Mouse (Mus musculus) ES-Bruce4 (cell line): ENCODE measurements around the gene C77080. TPM values are rescaled to one million over a fixed set of nuclear protein-coding genes. Genes with fewer than 3 reads are reported as not detected.

Experiments used
- H3K27ac ChIP-seq: 2 replicates; pipeline ENCODE4 v1.5.1; 2012; ENCODE audit warnings: low read length, inconsistent platforms; ENCODE audit not compliant: insufficient read depth
- H3K27me3 ChIP-seq: 2 replicates; pipeline ENCODE4 v1.6.1; 2012; ENCODE audit warnings: mild to moderate bottlenecking, low read length, inconsistent platforms; ENCODE audit not compliant: control insufficient read depth, poor library complexity, insufficient read depth, severe bottlenecking
- H3K36me3 ChIP-seq: 2 replicates; pipeline ENCODE4 v1.6.1; 2012; ENCODE audit warnings: inconsistent platforms, mild to moderate bottlenecking, low read length, moderate library complexity; ENCODE audit not compliant: control insufficient read depth, poor library complexity, insufficient read depth, severe bottlenecking
- H3K4me1 ChIP-seq: one replicate; pipeline ENCODE4 v1.8.1; 2011; ENCODE audit warnings: low read length; ENCODE audit not compliant: control insufficient read depth, insufficient read depth
- H3K4me3 ChIP-seq: 2 replicates; pipeline ENCODE4 v1.5.1; 2011; ENCODE audit warnings: low read depth, mild to moderate bottlenecking, low read length
- H3K9ac ChIP-seq: 2 replicates; pipeline ENCODE4 v1.6.1; 2012; ENCODE audit warnings: low read depth, mild to moderate bottlenecking, inconsistent platforms; ENCODE audit not compliant: poor library complexity, severe bottlenecking
- H3K9me3 ChIP-seq: replicated peaks from 2 replicates; pipeline ENCODE4 v1.6.1; 2012; ENCODE audit warnings: mild to moderate bottlenecking, low read length, inconsistent platforms; ENCODE audit not compliant: control insufficient read depth, poor library complexity, insufficient read depth, severe bottlenecking
- CTCF ChIP-seq: IDR thresholded peaks from one replicate; pipeline ENCODE4 v1.8.1; 2011; ENCODE audit warnings: low read depth, low read length
- EP300 ChIP-seq: IDR thresholded peaks from 2 replicates; pipeline ENCODE4 v1.6.1; 2011; ENCODE audit warnings: low read depth, low read length; ENCODE audit not compliant: insufficient read depth
- POLR2A ChIP-seq: IDR thresholded peaks from one replicate; pipeline ENCODE4 v1.8.1; 2011; ENCODE audit warnings: low read length; ENCODE audit not compliant: insufficient read depth
- polyA plus RNA-seq: library from polyadenylated mRNA; stranded (reverse); fragments of >200 nt; gene quantifications from 2 replicates; pipeline ENCODE4 v1.2.4, GENCODE M21; 2011; ENCODE audit warnings: low read depth; ENCODE audit not compliant: missing spikeins, insufficient read depth, insufficient read length

The C77080 gene
- 50.2 and 55.1 TPM in 2 replicates for polyA plus RNA-seq

- Histone ChIP-seq H3K27me3 (no peaks in the 10 kb centered on the region), H3K36me3 (no peaks in the 10 kb centered on the region), H3K27ac (peak within 1 kb of the TSS; percentile 85), H3K9ac (peak within 1 kb of the TSS; percentile 19), H3K4me1 (peaks cover 11% of the 10 kb centered on the region), H3K4me3 (peak within 1 kb of the TSS; percentile 28), H3K9me3 (no peaks in the 10 kb centered on the region)
- TF ChIP-seq POLR2A, result no peak
- 0 out of 2 replicates have a peak, but pooled peaks have one; percentile 15 for TF ChIP-seq EP300
These were observed at the start of gene C77080 for GRCm38 (mm10) chr4:129261196-129261595. Gene C77080, minus strand, starts transcription at chr4:129261404.

- Histone ChIP-seq H3K4me3 (no peak overlapping the region), H3K36me3 (peaks cover 43% of the 10 kb centered on the region)
- TF ChIP-seq POLR2A, result no peak
- TF ChIP-seq EP300, result no peak
- no peak for TF ChIP-seq CTCF
These were observed 46.7 kb upstream of the C77080 start for GRCm38 (mm10) chr4:129307936-129308335.

GRCm38 (mm10) chr4:129304306-129304705 is 43.1 kb upstream of the C77080 start:
- Histone ChIP-seq H3K4me3 (no peak overlapping the region), H3K9me3 (no peaks in the 10 kb centered on the region), H3K27me3 (no peaks in the 10 kb centered on the region), H3K27ac (peak overlapping the region; percentile 28; the same call in 1 of the 2 replicates), H3K4me1 (no peaks in the 10 kb centered on the region), H3K9ac (no peak overlapping the region), H3K36me3 (peaks cover 19% of the 10 kb centered on the region)
- TF ChIP-seq EP300 (no peak), CTCF (no peak), POLR2A (no peak)

More at GRCm38 (mm10) chr4:129307936-129308335, 46.7 kb upstream of the C77080 start:
- H3K27ac ChIP-seq, result no peak overlapping the region
- no peak overlapping the region for H3K9ac ChIP-seq
- H3K9me3 ChIP-seq, result 0 out of 2 replicates have a peak, but pooled peaks cover 2% of the 10 kb centered on the region
- H3K27me3 ChIP-seq, result no peaks in the 10 kb centered on the region
- no peaks in the 10 kb centered on the region for H3K4me1 ChIP-seq

GRCm38 (mm10) chr4:129303816-129304215 is 42.6 kb upstream of the C77080 start:
- Histone ChIP-seq H3K27me3 (no peaks in the 10 kb centered on the region), H3K9ac (no peak overlapping the region), H3K9me3 (no peaks in the 10 kb centered on the region), H3K36me3 (peaks cover 14% of the 10 kb centered on the region), H3K27ac (no peak overlapping the region), H3K4me3 (no peak overlapping the region), H3K4me1 (no peaks in the 10 kb centered on the region)
- TF ChIP-seq POLR2A, result no peak
- no peak for TF ChIP-seq CTCF

GRCm38 (mm10) chr4:129303401-129303800 is 42.2 kb upstream of the C77080 start:
- TF ChIP-seq CTCF, result no peak
- TF ChIP-seq POLR2A, result no peak
- no peak for TF ChIP-seq EP300
- Histone ChIP-seq H3K27me3 (no peaks in the 10 kb centered on the region), H3K9ac (no peak overlapping the region), H3K36me3 (peaks cover 11% of the 10 kb centered on the region), H3K4me3 (no peak overlapping the region), H3K4me1 (no peaks in the 10 kb centered on the region), H3K27ac (no peak overlapping the region), H3K9me3 (no peaks in the 10 kb centered on the region)

- Histone ChIP-seq H3K36me3 (no peaks in the 10 kb centered on the region), H3K9me3 (no peaks in the 10 kb centered on the region), H3K27me3 (no peaks in the 10 kb centered on the region), H3K27ac (no peak overlapping the region), H3K9ac (no peak overlapping the region), H3K4me1 (peaks cover 3% of the 10 kb centered on the region), H3K4me3 (no peak overlapping the region)
- TF ChIP-seq CTCF, result no peak
- no peak for TF ChIP-seq EP300
- no peak for TF ChIP-seq POLR2A
These were observed 37.9 kb upstream of the C77080 start for GRCm38 (mm10) chr4:129299121-129299520.
